Mouse (Mus musculus) adrenal gland, adult 18-20 months (tissue): ENCODE data around the gene Mad2l2. TPM values are rescaled to one million over a fixed set of nuclear protein-coding genes. Genes with fewer than 3 reads are reported as not detected.

Experiments
- DNase-seq, 2 experiments: peaks; one replicate each; pipeline ENCODE4 v3.0.0; 2021 to 2022; ENCODE audit warnings: low spot score in 2 of 2
- total RNA-seq, 2 experiments: library from RNA; stranded (reverse); gene quantifications; 1 replicate in 1 of 2; 2 replicates in 1 of 2; pipeline ENCODE4 v1.2.3; 2021

Mad2l2 gene
- total RNA-seq, 2 experiments from 2014 or later, result 20.2 to 21.6 TPM

DNA sequence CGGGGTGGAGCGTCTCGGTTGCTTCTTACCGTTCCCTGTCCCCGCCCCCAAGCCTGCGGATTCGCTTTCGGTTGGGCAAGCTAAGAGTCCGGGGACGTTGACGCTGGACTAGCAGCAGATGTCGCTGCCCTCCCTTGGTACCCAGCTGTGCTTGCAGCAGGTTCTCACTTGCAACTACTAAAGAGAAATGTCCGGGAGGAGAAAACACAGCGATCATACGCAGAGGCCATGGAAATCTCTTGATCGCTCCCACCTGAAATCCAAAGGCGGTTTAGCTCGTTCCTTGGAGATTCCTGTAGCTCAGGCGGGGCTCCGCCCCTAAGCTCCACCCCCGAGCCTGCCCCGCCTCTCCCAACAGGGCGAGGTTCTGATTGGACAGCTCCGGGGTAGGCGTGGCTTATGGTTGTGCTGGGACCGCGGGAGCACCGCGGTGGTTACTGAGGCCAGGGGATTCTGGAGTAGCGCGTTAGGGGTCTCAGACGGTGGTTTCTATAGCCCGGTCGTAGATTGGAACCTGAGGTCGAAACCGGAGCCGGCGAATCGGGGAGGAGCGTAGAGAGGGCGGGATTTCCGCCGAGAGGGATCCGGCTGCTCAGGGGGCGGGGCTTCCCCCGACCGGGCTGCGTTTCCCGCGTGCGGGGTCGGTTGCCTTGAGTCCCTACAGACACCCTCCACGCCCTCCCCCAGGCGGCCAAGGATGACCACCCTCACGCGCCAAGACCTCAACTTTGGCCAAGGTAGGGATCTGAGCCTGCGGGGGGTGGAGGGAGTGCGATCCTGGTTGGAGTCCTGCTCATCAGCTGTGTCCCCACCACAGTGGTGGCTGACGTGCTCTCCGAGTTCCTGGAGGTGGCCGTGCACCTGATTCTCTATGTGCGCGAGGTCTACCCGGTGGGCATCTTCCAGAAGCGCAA lies 10.2 kb downstream of the Mad2l2 start:
- peak; percentile 88 to 92 for DNase-seq

- no peak for DNase-seq
Measured at GRCm38 (mm10) chr4:148143721-148144120, 13.5 kb downstream of the Mad2l2 start.

- no peak for DNase-seq
Measured at GRCm38 (mm10) chr4:148147714-148148113, 17.5 kb downstream of the Mad2l2 start.

DNA sequence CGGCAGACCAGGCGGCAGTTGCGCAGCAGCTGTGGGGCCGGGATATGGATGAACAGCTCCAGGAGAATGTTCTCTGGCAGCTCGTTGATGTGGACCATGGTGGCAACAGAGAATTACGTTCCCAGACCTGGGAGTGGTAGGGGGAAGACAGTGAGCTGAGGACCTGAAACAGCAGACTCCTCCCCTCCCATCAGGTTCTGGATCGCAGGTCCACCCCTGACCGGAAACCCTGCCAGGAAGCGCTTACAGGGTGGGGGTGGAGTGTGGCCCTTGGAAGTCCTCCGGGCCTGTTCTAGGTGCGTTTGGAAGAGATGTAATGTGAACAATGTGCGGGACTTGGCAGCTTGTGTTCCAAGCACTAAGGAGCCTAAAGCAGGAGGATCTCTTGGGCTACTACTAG lies 19.4 kb downstream of the Mad2l2 start:
- DNase-seq, result no peak

GRCm38 (mm10) chr4:148150242-148150641 lies 20.1 kb downstream of the Mad2l2 start:
- no peak for DNase-seq

DNA sequence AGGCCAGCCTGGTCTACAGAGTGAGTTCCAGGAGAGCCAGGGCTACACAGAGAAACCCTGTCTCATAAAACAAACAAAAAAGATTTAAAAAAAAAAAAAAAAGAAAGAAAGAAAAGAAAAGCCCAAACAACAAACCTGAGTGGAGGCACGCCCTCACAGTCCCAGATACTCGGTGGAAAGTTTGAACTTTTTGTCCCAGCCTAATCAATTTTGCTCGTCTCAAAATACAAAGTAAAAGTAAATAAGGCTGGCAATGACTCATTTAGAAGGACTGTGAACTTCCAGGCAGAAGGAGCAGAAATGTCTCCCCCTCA lies 20.7 kb downstream of the Mad2l2 start:
- no peak for DNase-seq

- peak; percentile 82 to 84 for DNase-seq
Measured at GRCm38 (mm10) chr4:148151267-148152168, 21.3 kb downstream of the Mad2l2 start, which contains the start of gene Fbxo6. TSS of gene Fbxo6 (minus strand) at chr4:148152140.

- no peak for DNase-seq
Measured at GRCm38 (mm10) chr4:148152547-148152946, 22.4 kb downstream of the Mad2l2 start.

DNA sequence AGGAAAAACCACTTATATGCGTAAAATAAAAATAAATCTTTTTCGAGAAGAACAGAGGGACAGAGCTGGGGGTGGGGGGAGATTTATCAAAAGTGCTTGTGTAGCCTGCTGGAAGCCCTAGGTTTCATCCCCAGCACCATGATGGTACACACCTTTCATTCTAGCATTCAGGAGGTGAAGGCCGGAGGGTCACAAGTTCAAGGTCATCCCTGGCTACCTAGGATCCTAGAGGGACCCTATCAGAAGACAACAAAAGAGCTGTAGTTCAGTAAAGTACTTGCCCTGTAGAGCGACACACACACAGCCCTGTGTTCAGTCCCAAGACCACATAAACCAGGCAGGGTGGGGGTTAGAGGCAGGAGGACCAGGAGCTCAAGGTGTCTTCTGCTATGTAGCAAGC lies 23.8 kb downstream of the Mad2l2 start:
- no peak for DNase-seq

DNA sequence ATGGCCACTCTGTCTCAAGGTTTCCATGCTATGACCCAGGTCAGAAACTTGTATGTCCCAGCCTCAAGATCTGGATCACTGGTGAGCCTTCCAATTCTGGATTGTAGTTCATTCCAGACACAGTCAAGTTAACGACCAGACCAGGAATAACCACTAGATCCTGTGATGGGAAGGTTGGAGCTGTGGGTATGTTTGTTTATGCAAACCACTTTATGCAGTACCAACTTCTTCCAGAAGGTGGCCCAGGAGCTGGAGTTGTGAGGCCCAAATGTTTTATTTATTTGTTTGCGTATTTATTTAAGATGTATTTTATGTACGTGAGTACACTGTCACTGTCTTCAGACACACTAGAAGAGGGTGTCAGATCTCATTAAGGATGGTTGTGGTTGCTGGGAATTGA lies 24.8 kb downstream of the Mad2l2 start:
- DNase-seq, result peak in 1 of 2 experiments; percentile 41

- DNase-seq, result no peak
Measured at GRCm38 (mm10) chr4:148158436-148159348, 28.5 kb downstream of the Mad2l2 start.

- peak; percentile 91 to 95 for DNase-seq
Measured at GRCm38 (mm10) chr4:148159544-148160435, 29.6 kb downstream of the Mad2l2 start.

DNA sequence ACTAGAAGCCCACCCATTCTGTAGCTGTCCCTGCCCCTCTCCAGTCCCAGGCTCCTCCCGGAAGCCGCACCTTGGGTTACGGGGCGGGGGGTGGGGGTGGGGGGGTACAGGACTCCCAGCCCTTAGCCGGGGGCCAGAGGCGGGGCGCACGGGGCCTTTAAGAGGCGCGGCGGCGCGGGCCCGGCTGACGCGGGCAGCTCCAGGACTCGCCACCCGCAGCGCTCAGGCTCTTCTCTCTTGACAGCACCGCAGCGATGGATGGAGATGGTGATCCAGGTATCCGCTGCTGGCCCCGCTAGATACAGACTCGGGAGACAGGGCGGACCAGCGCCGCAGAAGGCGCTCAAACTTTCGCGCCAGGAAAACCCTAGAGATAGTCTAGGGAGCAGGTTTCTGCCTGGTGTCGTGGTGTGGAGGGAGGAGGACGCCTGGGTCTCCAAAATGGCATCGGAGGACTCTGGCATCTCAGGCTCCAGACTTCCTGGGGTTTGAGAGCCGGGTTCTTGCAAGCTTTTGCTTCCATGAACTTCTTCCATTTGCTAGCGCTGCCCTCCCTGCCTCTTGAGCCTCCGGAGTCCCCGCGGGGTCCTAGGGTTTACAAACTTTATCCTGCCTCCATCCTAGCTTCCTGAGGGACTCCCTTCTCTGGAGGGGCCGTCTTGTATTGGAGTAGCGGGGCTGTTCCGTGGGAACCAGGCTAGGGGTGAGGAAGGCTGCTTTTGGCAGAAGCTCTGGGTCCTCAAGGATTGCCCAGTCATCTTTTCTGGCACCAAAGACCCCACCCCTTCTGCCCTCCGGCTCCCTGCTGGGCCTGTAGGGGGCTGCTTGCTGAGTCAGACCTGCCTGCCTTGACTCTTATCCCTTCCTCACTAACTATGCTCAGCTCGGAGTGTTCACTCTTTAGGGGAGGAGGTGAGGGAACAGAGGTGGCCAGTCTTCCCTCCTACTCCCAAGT lies 30.5 kb downstream of the Mad2l2 start, which contains the start of the genes Fbxo44 and Fbxo2:
Gene Fbxo44, minus strand, starts transcription at position 47 of the 955 bp plus-strand sequence.
Gene Fbxo2, plus strand, starts transcription at position 186 of the 955 bp plus-strand sequence.
- DNase-seq, result no peak

GRCm38 (mm10) chr4:148164002-148164439 lies 33.8 kb downstream of the Mad2l2 start:
- peak; percentile 68 to 73 for DNase-seq

DNA sequence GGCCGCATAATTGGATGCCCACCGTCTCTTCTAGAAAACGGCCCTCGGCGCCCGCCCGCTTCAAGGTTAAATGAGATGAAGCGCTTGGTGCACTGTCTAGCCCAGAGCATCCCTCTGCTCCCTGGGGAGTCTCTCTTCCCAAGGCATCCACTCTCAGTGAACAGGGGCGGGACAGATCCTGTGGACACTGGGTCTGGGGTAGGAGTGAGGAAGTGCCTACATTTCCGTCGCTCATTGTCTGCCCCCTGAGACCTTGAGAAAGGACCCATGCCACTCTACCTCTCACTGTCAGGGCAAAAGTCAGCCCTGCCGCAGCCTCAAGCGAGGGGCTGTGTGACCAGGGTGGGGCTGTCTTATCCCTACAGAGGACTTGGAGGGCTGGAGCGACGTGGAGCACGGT lies 34.3 kb downstream of the Mad2l2 start:
- DNase-seq, result no peak

DNA sequence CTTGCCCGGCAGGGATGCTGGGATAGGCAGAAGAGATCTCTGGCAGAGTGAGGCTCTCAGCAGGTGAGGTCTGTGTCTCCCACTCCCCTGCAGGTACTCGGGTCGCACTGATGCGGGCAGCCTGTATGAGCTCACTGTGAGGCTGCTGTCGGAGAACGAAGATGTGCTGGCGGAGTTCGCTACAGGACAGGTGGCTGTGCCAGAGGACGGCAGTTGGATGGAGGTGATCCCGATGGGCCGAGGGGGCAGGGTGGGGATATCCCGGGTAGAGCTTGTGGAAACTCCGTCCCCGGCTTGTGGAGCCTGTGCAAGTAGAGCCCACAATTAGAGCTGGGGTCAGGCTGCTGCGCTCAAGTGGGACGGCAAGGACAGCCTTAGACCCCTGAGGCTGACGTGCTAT lies 35.4 kb downstream of the Mad2l2 start:
- no peak for DNase-seq

GRCm38 (mm10) chr4:148166431-148166830 lies 36.2 kb downstream of the Mad2l2 start:
- no peak for DNase-seq

DNA sequence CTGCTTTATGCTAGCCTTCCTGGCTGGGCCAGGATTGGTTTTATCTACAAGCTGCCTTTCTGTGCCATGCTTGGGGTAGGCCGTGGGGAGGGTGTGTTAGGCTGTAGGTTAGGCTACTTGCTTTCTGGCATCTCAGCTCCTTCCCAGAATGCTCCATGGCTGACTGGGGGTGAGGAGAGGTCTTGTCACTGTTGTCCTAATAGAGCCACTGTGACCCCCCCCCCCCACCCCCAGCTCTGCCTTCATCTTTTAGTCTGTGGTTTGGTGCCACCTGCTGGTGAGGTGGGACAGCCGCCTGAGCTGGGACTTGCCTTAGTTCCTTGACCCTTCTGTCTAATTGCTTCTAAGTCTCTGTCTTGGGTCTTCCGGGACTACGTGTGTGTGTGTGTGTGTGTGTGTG lies 36.8 kb downstream of the Mad2l2 start:
- DNase-seq, result peak; percentile 62 to 79
